ENCODE assay signal across 8 mouse cellular contexts in the genomic region with DNA sequence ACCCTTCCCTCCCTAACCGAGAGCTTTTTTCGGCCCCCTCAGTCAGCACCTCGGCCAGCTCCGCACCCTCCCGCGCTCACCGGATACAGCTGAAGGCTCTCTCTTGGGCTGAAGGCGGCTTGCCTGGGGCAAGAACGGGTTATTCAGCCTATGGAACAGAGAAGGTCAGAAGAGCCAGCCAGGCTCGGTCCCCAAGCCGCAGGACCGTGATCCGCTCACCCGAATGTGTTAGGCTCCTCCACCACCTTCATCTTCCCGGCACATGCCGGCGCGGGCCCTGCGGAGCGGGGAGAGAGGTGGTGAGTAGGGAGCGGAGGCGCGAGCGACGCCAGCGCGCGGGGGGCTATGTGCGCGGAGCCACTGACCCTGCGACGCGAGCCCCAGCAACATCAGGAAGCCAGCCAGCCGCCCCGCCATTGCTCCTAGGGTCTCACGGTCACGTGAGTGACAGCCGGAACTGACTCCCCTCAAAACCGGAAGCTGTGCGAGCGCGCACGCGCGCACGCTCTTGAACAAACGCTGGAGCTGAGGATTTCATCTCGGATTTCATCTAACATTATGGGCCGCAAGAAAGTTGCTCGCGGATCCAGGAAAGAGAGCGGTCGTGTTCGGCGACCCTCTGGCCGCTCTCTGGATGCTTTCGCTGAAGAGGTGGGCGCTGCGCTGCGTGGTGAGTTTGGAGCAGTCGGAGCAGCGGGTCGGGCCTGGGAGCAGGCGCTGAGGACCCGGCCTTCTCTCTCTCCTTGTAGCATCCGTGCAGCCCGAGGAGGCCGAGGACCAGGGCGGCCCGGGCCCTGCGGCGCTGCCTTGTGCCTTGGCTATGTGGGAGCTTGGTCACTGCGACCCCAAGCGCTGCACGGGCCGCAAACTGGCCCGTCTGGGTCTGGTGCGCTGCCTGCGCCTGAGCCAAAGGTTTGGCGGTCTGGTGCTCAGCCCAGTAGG. TPM values are rescaled to one million over a fixed set of nuclear protein-coding genes. Genes with fewer than 3 reads are reported as not detected.
DNase-seq lines count a peak whose midpoint lies in the region; ATAC-seq lines count a peak whose summit lies in the region.

A gene (minus strand): TSS at position 430 of the 942 bp plus-strand sequence.
A gene (plus strand): TSS at position 476 of the 942 bp plus-strand sequence.

- H3K4me1 ChIP-seq in hindbrain, embryonic 13.5 days (replicated peaks), result peaks cover 21% of the 10 kb centered on the region

- H3K9ac ChIP-seq in hindbrain, embryonic 13.5 days, result peak within 1 kb of the TSS; percentile 97

- H3K27me3 ChIP-seq in hindbrain, embryonic 13.5 days, result no peaks in the 10 kb centered on the region

- peak within 1 kb of the TSS; percentile 85 for H3K27ac ChIP-seq in hindbrain, embryonic 13.5 days

- peak; percentile 87 for ATAC-seq in hindbrain, embryonic 13.5 days (ENCODE audit: low FRiP score)

- H3K36me3 ChIP-seq in hindbrain, embryonic 13.5 days, result peaks cover 55% of the 10 kb centered on the region

- no peaks in the 10 kb centered on the region for H3K9me3 ChIP-seq in hindbrain, embryonic 13.5 days

- H3K4me2 ChIP-seq in hindbrain, embryonic 13.5 days, result peak within 1 kb of the TSS; percentile 98

- H3K4me3 ChIP-seq in hindbrain, embryonic 13.5 days, result peak within 1 kb of the TSS; percentile 78

- peak; percentile 93 for DNase-seq in R1 (ENCODE audit: low read depth, low spot score)
- DNase-seq in cerebellum, postnatal 14 days, result peak; percentile 89 to 90
- peak; percentile 58 to 66 for DNase-seq in frontal cortex, postnatal 25 days (ENCODE audit: low spot score in 2 of 2)
- peak; percentile 81 to 83 for DNase-seq in layer of hippocampus, postnatal 36 days
- peak; percentile 85 for DNase-seq in lung, postnatal 25 days (ENCODE audit: low spot score)
- peak; percentile 75 for DNase-seq in retina, adult 2 months (ENCODE audit: low read depth, low spot score)
- DNase-seq in thymus, postnatal 25 days, result peak; percentile 85

- under 1% methylated on average over 80 of the region's 80 CpGs for WGBS in hindbrain, embryonic 13.5 days

RNA-seq across cellular contexts. Expression of the first gene that starts in this region (rescaled TPM):
- polyA plus RNA-seq in hindbrain, embryonic 13.5 days (2015; fragmentation: Nextera tagmentation; extraction: Ambion mirVana), result 91.6 and 94.0 TPM in 2 replicates
- 10 to 100 TPM; 67.3 to 72.2 TPM for total RNA-seq in layer of hippocampus, postnatal 36 days (2021)

RNA-seq across cellular contexts. Expression of the second gene that starts in this region (rescaled TPM):
- 59.6 and 62.9 TPM in 2 replicates for polyA plus RNA-seq in hindbrain, embryonic 13.5 days (2015; fragmentation: Nextera tagmentation; extraction: Ambion mirVana)
- 10 to 100 TPM; 23.5 to 25.5 TPM for total RNA-seq in layer of hippocampus, postnatal 36 days (2021)

Comparison
In these comparisons a context has a peak if more than half of its experiments do, and no peak if none do; other contexts are left out.
1. Peak in every context shown above with its lines: DNase-seq, ATAC-seq, H3K4me3 ChIP-seq and H3K27ac ChIP-seq.